Mouse (Mus musculus) CD4-positive naive resting alpha-beta T cell, adult 57 days (primary cell): ENCODE data around the gene Scube3. TPM values are rescaled to one million over a fixed set of nuclear protein-coding genes. Genes with fewer than 3 reads are reported as not detected.

Experiments
- total RNA-seq: library from RNA; stranded (reverse); gene quantifications from one replicate; pipeline ENCODE4 v1.2.4, GENCODE M21; 2023

Scube3 gene
- not detected for total RNA-seq

DNA sequence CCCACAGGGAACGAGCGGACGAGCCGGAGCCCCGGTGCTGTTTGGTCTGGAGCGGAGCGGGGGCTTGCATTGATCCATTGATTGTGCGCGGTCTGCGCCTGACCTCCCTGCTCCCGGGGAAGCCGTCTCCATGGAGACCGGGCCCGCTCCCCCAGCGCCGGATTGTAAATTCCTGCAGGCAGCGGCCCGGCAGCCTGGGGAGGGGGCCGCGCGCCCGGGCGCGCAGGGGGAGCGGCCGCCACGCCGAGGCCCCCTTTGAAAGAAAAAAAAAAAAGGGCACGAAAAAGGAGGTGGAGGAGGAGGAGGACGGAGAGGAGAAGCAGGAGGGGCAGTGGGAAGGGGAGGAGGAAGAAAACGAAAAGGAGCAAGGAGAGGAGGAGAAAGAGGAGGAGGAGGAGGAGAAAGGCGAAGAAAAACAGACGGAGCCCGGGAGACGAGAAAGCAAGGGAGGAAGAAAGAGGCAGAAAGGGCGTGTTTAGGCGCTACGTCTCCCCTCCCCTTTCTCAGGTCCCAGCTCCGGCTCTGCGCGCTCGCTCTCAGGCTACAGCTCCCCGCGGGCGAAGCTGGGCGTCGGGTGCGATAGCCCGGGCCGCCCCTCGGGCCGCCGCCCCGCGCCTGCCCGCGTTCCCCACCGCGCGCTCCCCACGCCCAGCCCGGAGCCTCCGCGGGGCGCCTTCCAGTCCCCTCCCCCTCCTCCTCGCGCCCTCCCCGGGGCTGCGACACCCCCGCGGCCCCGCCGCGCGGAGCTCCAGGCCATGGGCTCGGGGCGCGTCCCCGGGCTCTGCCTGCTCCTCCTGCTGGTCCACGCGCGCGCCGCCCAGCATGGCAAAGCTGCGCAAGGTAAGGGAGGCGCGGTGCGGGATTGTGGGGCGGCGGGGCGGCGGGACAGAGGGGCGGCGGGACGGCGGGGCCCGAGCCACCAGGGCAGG lies at the start of gene Scube3:
Gene Scube3 (plus strand): TSS at position 371 of the 929 bp plus-strand sequence.

DNA sequence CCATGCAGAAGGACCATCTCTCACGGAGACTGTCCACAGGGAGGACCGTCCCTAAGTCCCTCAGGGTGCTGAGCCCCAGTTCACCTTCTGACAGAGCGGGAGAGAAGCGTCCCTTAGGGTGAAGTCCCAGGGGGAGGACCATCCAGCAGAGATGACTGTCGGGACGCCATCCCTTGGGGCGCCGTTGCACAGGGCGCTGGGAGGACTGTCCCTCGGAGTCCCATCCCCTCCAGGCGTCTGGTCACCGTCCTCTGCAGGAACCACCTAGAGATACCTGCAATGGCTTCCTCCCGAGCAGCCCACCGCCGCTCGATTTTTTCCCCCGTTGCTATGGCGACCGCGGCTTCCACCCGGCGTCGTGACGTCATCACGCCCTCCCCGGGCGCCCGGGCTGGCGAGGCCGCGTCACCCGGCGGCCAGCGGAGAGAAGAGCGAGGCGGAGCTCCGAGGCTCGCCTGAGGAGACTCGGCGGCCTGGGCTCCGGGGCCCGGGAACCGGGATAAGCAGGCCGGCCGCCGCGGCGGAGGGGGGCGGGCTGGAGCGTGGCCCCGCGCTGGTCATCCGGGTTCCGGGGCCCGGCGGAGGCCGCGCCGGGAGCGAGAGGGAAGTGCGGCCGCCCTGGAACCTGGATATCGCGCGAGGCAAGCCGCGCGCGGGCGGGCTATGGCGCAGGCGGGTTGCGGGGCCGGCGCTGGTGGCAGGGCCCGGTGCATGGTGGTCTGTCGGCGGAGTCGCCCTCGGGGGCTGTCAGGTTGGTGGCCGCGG lies 35.0 kb downstream of the Scube3 start, which contains the start of gene Zfp523:
Gene Zfp523 (plus strand): TSS at position 355 of the 765 bp plus-strand sequence.

DNA sequence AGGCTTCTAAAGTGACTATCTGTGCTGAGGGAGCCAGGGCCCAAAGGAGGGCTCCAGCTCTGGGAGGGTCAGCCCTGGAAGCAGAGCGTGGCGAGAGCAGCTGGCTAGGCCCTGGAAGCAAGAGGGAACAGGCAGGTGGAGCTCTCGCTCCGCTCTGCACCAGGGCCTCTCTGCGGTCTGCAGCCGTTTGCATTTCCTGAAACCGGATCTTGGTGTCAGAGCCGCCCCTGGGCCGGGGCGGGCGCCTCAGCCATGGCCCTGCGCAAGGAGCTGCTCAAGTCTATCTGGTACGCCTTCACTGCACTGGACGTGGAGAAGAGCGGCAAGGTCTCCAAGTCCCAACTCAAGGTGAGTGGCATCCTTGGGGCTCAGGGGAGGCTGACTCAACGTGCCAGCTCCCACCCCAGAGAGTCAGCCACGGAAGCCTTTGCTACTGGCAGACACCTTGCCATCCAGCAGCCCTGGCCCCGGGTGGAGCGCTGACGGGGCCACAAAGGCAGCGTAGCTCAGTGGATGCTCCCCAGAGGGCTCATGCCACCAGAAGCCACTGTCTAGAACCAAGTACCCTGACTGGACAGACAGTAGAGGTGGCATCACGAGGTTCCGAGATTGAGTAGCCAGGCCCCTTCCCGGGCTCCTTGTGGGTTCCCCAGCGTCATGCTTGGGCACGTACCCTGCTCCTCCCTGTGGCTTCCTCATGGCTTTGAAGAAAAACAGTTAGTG lies 65.8 kb downstream of the Scube3 start, which contains the start of gene Def6:
Gene Def6 (plus strand): TSS at position 188 of the 723 bp plus-strand sequence.

Other genes starting within 250 kb of the Scube3 start
- 65.9 TPM for gene Anks1, start 232.8 kb upstream of the Scube3 start, total RNA-seq
- gene Taf11, start 232.3 kb upstream of the Scube3 start, total RNA-seq = 24.0 TPM
- 1.4 TPM for gene Tcp11, start 61.5 kb upstream of the Scube3 start, total RNA-seq
- gene Zfp523, start 35.0 kb downstream of the Scube3 start, total RNA-seq = 18.3 TPM
- 161 TPM for gene Def6, start 65.6 kb downstream of the Scube3 start, total RNA-seq
- gene Ppard, start 90.6 kb downstream of the Scube3 start, total RNA-seq = 35.1 TPM
- 30.6 TPM for gene Fance, start 171.4 kb downstream of the Scube3 start, total RNA-seq
- 2,031 TPM for gene Rpl10a, start 186.3 kb downstream of the Scube3 start, total RNA-seq
- gene Tead3, start 208.7 kb downstream of the Scube3 start, total RNA-seq = 0.86 TPM
- gene Tulp1, start 223.1 kb downstream of the Scube3 start, total RNA-seq = not detected